Mouse (Mus musculus) ES-E14 (cell line): Measurements from ENCODE around the gene Sfxn2. TPM values are rescaled to one million over a fixed set of nuclear protein-coding genes. Genes with fewer than 3 reads are reported as not detected.

Experiments used
- DNase-seq: peaks from one replicate; pipeline ENCODE4 v3.0.0-alpha.2; 2013; ENCODE audit warnings: low read depth, low spot score
- H3K27ac ChIP-seq: 2 replicates; pipeline ENCODE4 v1.5.1; 2012; ENCODE audit warnings: low read depth, mild to moderate bottlenecking, low read length, moderate library complexity, mixed read lengths; ENCODE audit not compliant: poor library complexity, insufficient read depth, severe bottlenecking
- H3K36me3 ChIP-seq: 2 replicates; pipeline ENCODE4 v1.6.1; 2012; ENCODE audit warnings: mild to moderate bottlenecking, low read length, moderate library complexity, mixed read lengths; ENCODE audit not compliant: control insufficient read depth, poor library complexity, insufficient read depth, severe bottlenecking
- H3K4me1 ChIP-seq, 2 experiments: fragments of 150-350 bp in 1 of 2; sonication (generic) in 1 of 2; 2 replicates each; pipeline ENCODE4 v1.6.1; 2012; ENCODE audit warnings: low read length in 2 of 2, mild to moderate bottlenecking in 1 of 2, mixed read lengths in 1 of 2; ENCODE audit not compliant: control insufficient read depth in 2 of 2, insufficient read depth in 2 of 2, poor library complexity in 1 of 2
- H3K4me3 ChIP-seq, 2 experiments: fragments of 150-350 bp in 1 of 2; sonication (generic) in 1 of 2; 2 replicates each; pipeline ENCODE4 v1.5.1; 2012; ENCODE audit warnings: low read length in 2 of 2, low read depth in 1 of 2, mild to moderate bottlenecking in 1 of 2, mixed read lengths in 1 of 2; ENCODE audit not compliant: insufficient read depth in 1 of 2, poor library complexity in 1 of 2, severe bottlenecking in 1 of 2
- H3K9ac ChIP-seq: 2 replicates; pipeline ENCODE4 v1.6.1; 2012; ENCODE audit warnings: low read depth, mild to moderate bottlenecking, low read length, mixed read lengths; ENCODE audit not compliant: poor library complexity, insufficient read depth, severe bottlenecking
- H3K9me3 ChIP-seq: fragments of 150-350 bp; sonication (generic); 2 replicates; pipeline ENCODE4 v1.6.1; 2012; ENCODE audit warnings: low read depth, mild to moderate bottlenecking, low read length; ENCODE audit not compliant: control insufficient read depth, insufficient read depth
- CHD2 ChIP-seq: IDR thresholded peaks from 2 replicates; pipeline ENCODE4 v1.6.1; 2014; ENCODE audit warnings: mild to moderate bottlenecking, low read depth, low read length, inconsistent platforms
- HCFC1 ChIP-seq: IDR thresholded peaks from 2 replicates; pipeline ENCODE4 v1.6.1; 2012; ENCODE audit warnings: low read length, inconsistent platforms, borderline replicate concordance; ENCODE audit not compliant: insufficient read depth
- MAFK ChIP-seq: IDR thresholded peaks from 2 replicates; pipeline ENCODE4 v1.6.1; 2014; ENCODE audit warnings: mild to moderate bottlenecking, low read depth, low read length, inconsistent platforms; ENCODE audit not compliant: insufficient read depth
- ZC3H11A ChIP-seq: IDR thresholded peaks from 2 replicates; pipeline ENCODE4 v1.6.1; 2012; ENCODE audit warnings: low read depth, mild to moderate bottlenecking, inconsistent platforms, low read length, borderline replicate concordance
- ZNF384 ChIP-seq: IDR thresholded peaks from 2 replicates; pipeline ENCODE4 v1.6.1; 2012; ENCODE audit warnings: low read depth, low read length, inconsistent platforms
- in situ Hi-C, 2 experiments: fragments of 600-800 bp; cut with MboI; formaldehyde crosslinking; loops; one replicate each; pipeline ENCODE4 v1.15.1; 2025; ENCODE audit warnings: low sequenced_read_pairs in 2 of 2, inconsistent platforms in 1 of 2; ENCODE audit not compliant: unreplicated experiment in 2 of 2
- total RNA-seq: library from RNA; depleted of rRNA; stranded (reverse); fragments of 300-350 nt; gene quantifications from 2 replicates; pipeline ENCODE4 v1.2.3, GENCODE M21; 2012

Sfxn2 gene
- total RNA-seq, 1 experiment = 11.4 TPM

GRCm38 (mm10) chr19:46533066-46533465, 40.1 kb upstream of the Sfxn2 start:
- Histone ChIP-seq H3K36me3 (no peaks in the 10 kb centered on the region), H3K4me3 (no peak overlapping the region), H3K4me1 (peaks cover 9 to 27% of the 10 kb centered on the region in 2 experiments), H3K9me3 (no peaks in the 10 kb centered on the region), H3K27ac (no peak overlapping the region), H3K9ac (no peak overlapping the region)
- in situ Hi-C loops = no loop called here
- no peak for DNase-seq
- no peak for TF ChIP-seq MAFK
- TF ChIP-seq ZC3H11A = no peak
- no peak for TF ChIP-seq CHD2
- TF ChIP-seq ZNF384 = no peak
- TF ChIP-seq HCFC1 = no peak

GRCm38 (mm10) chr19:46533525-46533924, 39.6 kb upstream of the Sfxn2 start:
- Histone ChIP-seq H3K4me1 (peaks cover 9 to 24% of the 10 kb centered on the region in 2 experiments), H3K36me3 (no peaks in the 10 kb centered on the region), H3K4me3 (no peak overlapping the region), H3K9me3 (no peaks in the 10 kb centered on the region), H3K9ac (no peak overlapping the region), H3K27ac (no peak overlapping the region)
- DNase-seq = no peak
- in situ Hi-C loops = no loop called here
- TF ChIP-seq MAFK = no peak
- no peak for TF ChIP-seq CHD2
- TF ChIP-seq ZNF384 = no peak
- TF ChIP-seq HCFC1 = no peak
- TF ChIP-seq ZC3H11A = no peak

- in situ Hi-C loops = no loop called here
- Histone ChIP-seq H3K27ac (no peak overlapping the region), H3K4me1 (peaks cover 7 to 24% of the 10 kb centered on the region in 2 experiments)
Observed at GRCm38 (mm10) chr19:46534542-46535098, 38.5 kb upstream of the Sfxn2 start.

GRCm38 (mm10) chr19:46537357-46537756, 35.8 kb upstream of the Sfxn2 start:
- H3K9ac ChIP-seq = no peak overlapping the region
- DNase-seq = no peak
- H3K36me3 ChIP-seq = no peaks in the 10 kb centered on the region
- H3K4me1 ChIP-seq = peaks cover 1 to 10% of the 10 kb centered on the region in 2 experiments; a peak in 2 of 4 replicates
- no peak overlapping the region for H3K27ac ChIP-seq
- in situ Hi-C loops = no loop called here
- no peak overlapping the region for H3K4me3 ChIP-seq
- TF ChIP-seq MAFK (no peak), ZC3H11A (no peak), ZNF384 (no peak), CHD2 (no peak), HCFC1 (no peak)
- H3K9me3 ChIP-seq = no peaks in the 10 kb centered on the region

More at GRCm38 (mm10) chr19:46534542-46535098, 38.5 kb upstream of the Sfxn2 start:
- TF ChIP-seq ZC3H11A = no peak
- no peak for TF ChIP-seq ZNF384
- H3K4me3 ChIP-seq = no peak overlapping the region
- no peaks in the 10 kb centered on the region for H3K36me3 ChIP-seq
- no peaks in the 10 kb centered on the region for H3K9me3 ChIP-seq
- no peak overlapping the region for H3K9ac ChIP-seq
- no peak for DNase-seq

- peaks cover 0 to 4% of the 10 kb centered on the region in 2 experiments; a peak in 1 of 4 replicates for H3K4me1 ChIP-seq
- no peak overlapping the region for H3K9ac ChIP-seq
- no peaks in the 10 kb centered on the region for H3K9me3 ChIP-seq
- H3K36me3 ChIP-seq = no peaks in the 10 kb centered on the region
- no peak for DNase-seq
- TF ChIP-seq HCFC1 (no peak), ZNF384 (0 out of 2 replicates have a peak, but pooled peaks have one; percentile 32), CHD2 (no peak), MAFK (no peak)
- H3K27ac ChIP-seq = no peak overlapping the region
- in situ Hi-C loops = no loop called here
- no peak overlapping the region for H3K4me3 ChIP-seq
Observed at GRCm38 (mm10) chr19:46538213-46538612, 35.0 kb upstream of the Sfxn2 start.
